Comparison of ENCODE assay signal across 8 mouse cellular contexts in genomic region chr1:165617166-165617891, GRCm38 (mm10). TPM values are rescaled to one million over a fixed set of nuclear protein-coding genes. Genes with fewer than 3 reads are reported as not detected.
A peak's percentile ranks its signal among the peaks of the same experiment; 100 is the strongest.
DNase-seq lines count a peak whose midpoint lies in the region; ATAC-seq and TF ChIP-seq lines count a peak whose summit lies in the region.

No protein-coding gene starts in this region.

- H3K9ac ChIP-seq in heart, adult 2 months (ENCODE audit: low read depth, low read length): no peak overlapping the region
- no peak overlapping the region for H3K9ac ChIP-seq in lung, embryonic 14.5 days
- no peak overlapping the region for H3K9ac ChIP-seq in stomach, postnatal 0 days (ENCODE audit: low read length)

- ATAC-seq in lung, embryonic 14.5 days (ENCODE audit: insufficient read depth): peak; percentile 85
- ATAC-seq in stomach, postnatal 0 days (ENCODE audit: low FRiP score, low TSS enrichment): peak; percentile 79
- ATAC-seq in megakaryocyte-erythroid progenitor cell, adult 5-6 weeks (replicated peaks; ENCODE audit: low FRiP score, low TSS enrichment, poor library complexity, severe bottlenecking): no peak

- H3K36me3 ChIP-seq in heart, adult 2 months (ENCODE audit: control insufficient read depth, insufficient read depth, low read length): peaks cover 5% of the 10 kb centered on the region; the same call in 1 of the 2 replicates
- peaks cover 35% of the 10 kb centered on the region; the same call in 1 of the 2 replicates for H3K36me3 ChIP-seq in lung, embryonic 14.5 days (ENCODE audit: insufficient read depth)
- peaks cover 5% of the 10 kb centered on the region; the same call in 1 of the 2 replicates for H3K36me3 ChIP-seq in stomach, postnatal 0 days (ENCODE audit: control insufficient read depth, insufficient read depth, low read length)

- peak overlapping the region; percentile 46 for H3K4me2 ChIP-seq in lung, embryonic 14.5 days
- H3K4me2 ChIP-seq in stomach, postnatal 0 days (replicated peaks; ENCODE audit: low read depth): peak overlapping the region; percentile 31

- peaks cover 5% of the 10 kb centered on the region; the same call in 1 of the 2 replicates for H3K9me3 ChIP-seq in lung, embryonic 14.5 days (ENCODE audit: low read depth, low read length)
- H3K9me3 ChIP-seq in stomach, postnatal 0 days (ENCODE audit: control insufficient read depth, low read length): no peaks in the 10 kb centered on the region

- no peak for TF ChIP-seq EP300 in heart, adult 2 months (IDR thresholded peaks at IDR 0.05; ENCODE audit: insufficient read depth, low read depth, low read length)
- no peak for TF ChIP-seq EP300 in stomach, postnatal 0 days (optimal IDR thresholded peaks at IDR 0.05)

- TF ChIP-seq CTCF in gastrocnemius, adult 2 months (IDR thresholded peaks at IDR 0.05): no peak
- no peak for TF ChIP-seq CTCF in heart, adult 2 months (IDR thresholded peaks at IDR 0.05)
- no peak for TF ChIP-seq CTCF in lung, embryonic 14.5 days (IDR thresholded peaks at IDR 0.05; ENCODE audit: low read depth)
- TF ChIP-seq CTCF in stomach, postnatal 0 days (IDR thresholded peaks at IDR 0.05; ENCODE audit: low read depth): no peak

- H3K27me3 ChIP-seq in heart, adult 2 months (ENCODE audit: control insufficient read depth, insufficient read depth, low read length): no peaks in the 10 kb centered on the region
- no peaks in the 10 kb centered on the region for H3K27me3 ChIP-seq in lung, embryonic 14.5 days (ENCODE audit: insufficient read depth, low read length)
- H3K27me3 ChIP-seq in stomach, postnatal 0 days (ENCODE audit: control insufficient read depth, insufficient read depth, low read length): no peaks in the 10 kb centered on the region

- peak; percentile 27 for DNase-seq in gastrocnemius, adult 2 months
- DNase-seq in gastrocnemius, postnatal 4 days (ENCODE audit: low spot score in 2 of 2): no peak
- DNase-seq in heart, adult 2 months: peak; percentile 42 to 54
- DNase-seq in kidney, adult 11 months: peak; percentile 75
- peak; percentile 80 for DNase-seq in lung, embryonic 14.5 days
- DNase-seq in stomach, postnatal 0 days (ENCODE audit: low spot score): peak; percentile 45
- DNase-seq in spleen, postnatal 14 days (ENCODE audit: low spot score in 2 of 2): no peak

- intact Hi-C loops in gastrocnemius, adult 2 months (cut with DNase I): no loop called here
- intact Hi-C loops in heart, adult 2 months (cut with DNase I): loop anchor here (2.0 kb wide), 1 partner anchor 29 kb away; no protein-coding TSS in a partner anchor

- H3K27ac ChIP-seq in gastrocnemius, adult 2 months: peak overlapping the region; percentile 95
- peak overlapping the region; percentile 92 for H3K27ac ChIP-seq in heart, adult 2 months
- H3K27ac ChIP-seq in lung, embryonic 14.5 days (ENCODE audit: low read depth): peak overlapping the region; percentile 82
- peak overlapping the region; percentile 79 for H3K27ac ChIP-seq in stomach, postnatal 0 days (replicated peaks)

- no peak for TF ChIP-seq POLR2A in heart, adult 2 months (IDR thresholded peaks at IDR 0.05; ENCODE audit: insufficient read depth, low read depth, low read length)

- H3K79me2 ChIP-seq in heart, adult 2 months (replicated peaks; ENCODE audit: control insufficient read depth, insufficient read depth, low read length): no peaks in the 10 kb centered on the region

- H3K4me1 ChIP-seq in heart, adult 2 months (ENCODE audit: control insufficient read depth, insufficient read depth, low read length): peaks cover 13% of the 10 kb centered on the region
- peaks cover 25% of the 10 kb centered on the region for H3K4me1 ChIP-seq in lung, embryonic 14.5 days (ENCODE audit: insufficient read depth)
- H3K4me1 ChIP-seq in stomach, postnatal 0 days (replicated peaks; ENCODE audit: control insufficient read depth, insufficient read depth): no peaks in the 10 kb centered on the region; the same call in 1 of the 2 replicates

- WGBS in heart, adult 2 months: 34% methylated on average over 15 of the region's 15 CpGs
- 10% methylated on average over 15 of the region's 15 CpGs for WGBS in lung, embryonic 14.5 days
- 17% methylated on average over 15 of the region's 15 CpGs for WGBS in stomach, postnatal 0 days

- H3K4me3 ChIP-seq in gastrocnemius, adult 2 months: peak overlapping the region; percentile 21
- H3K4me3 ChIP-seq in heart, adult 2 months: no peak overlapping the region
- H3K4me3 ChIP-seq in lung, embryonic 14.5 days (ENCODE audit: low read depth, low read length): no peak overlapping the region
- H3K4me3 ChIP-seq in stomach, postnatal 0 days (ENCODE audit: low read depth, low read length): no peak overlapping the region

RNA-seq across cellular contexts. Expression of gene Mpzl1, which starts 17.0 kb away (rescaled TPM):
- total RNA-seq in gastrocnemius, adult 2 months (2021): 1 to 10 TPM; 7.0 to 8.7 TPM
- total RNA-seq in gastrocnemius, postnatal 4 days (2021): 10 to 100 TPM; 57.2 to 61.3 TPM
- total RNA-seq in heart, adult 2 months (2021): 10 to 100 TPM; 15.1 to 19.7 TPM
- 18.3 and 25.6 TPM in 2 replicates for polyA plus RNA-seq in heart, adult 2 months (2012; rRNA removed)
- polyA plus RNA-seq in lung, embryonic 14.5 days (2014; fragmentation: Nextera tagmentation; extraction: Ambion mirVana): 208 and 220 TPM in 2 replicates
- polyA plus RNA-seq in stomach, postnatal 0 days (2015; fragmentation: Nextera tagmentation; extraction: Ambion mirVana): 71.4 and 76.4 TPM in 2 replicates
- total RNA-seq in megakaryocyte-erythroid progenitor cell, adult 5-6 weeks (2014; fragmentation: Nextera tagmentation): 0.77 and 3.5 TPM in 2 replicates
- total RNA-seq in megakaryocyte-erythroid progenitor cell, adult 5-6 weeks (2017): 1.2 and 3.5 TPM in 2 replicates

Comparison
In these comparisons a context has a peak if more than half of its experiments do, and no peak if none do; other contexts are left out.
1. DNase-seq: peak in gastrocnemius, adult 2 months (single experiment), heart, adult 2 months (2 of 2), kidney, adult 11 months (single experiment), lung, embryonic 14.5 days (single experiment) and stomach, postnatal 0 days (single experiment); none in gastrocnemius, postnatal 4 days (0 of 2) and spleen, postnatal 14 days (0 of 2).
2. Peak in every context shown above with its lines, with median percentiles within 50 percentile points of each other: H3K27ac ChIP-seq.